Mouse (Mus musculus): ENCODE data around the gene Edc4.
"Not testable (repeated sequence)": the region's sequence is repeated elsewhere in the genome, so short reads cannot be mapped to it uniquely, and the experiment has no call there.

Gene Edc4

DNA sequence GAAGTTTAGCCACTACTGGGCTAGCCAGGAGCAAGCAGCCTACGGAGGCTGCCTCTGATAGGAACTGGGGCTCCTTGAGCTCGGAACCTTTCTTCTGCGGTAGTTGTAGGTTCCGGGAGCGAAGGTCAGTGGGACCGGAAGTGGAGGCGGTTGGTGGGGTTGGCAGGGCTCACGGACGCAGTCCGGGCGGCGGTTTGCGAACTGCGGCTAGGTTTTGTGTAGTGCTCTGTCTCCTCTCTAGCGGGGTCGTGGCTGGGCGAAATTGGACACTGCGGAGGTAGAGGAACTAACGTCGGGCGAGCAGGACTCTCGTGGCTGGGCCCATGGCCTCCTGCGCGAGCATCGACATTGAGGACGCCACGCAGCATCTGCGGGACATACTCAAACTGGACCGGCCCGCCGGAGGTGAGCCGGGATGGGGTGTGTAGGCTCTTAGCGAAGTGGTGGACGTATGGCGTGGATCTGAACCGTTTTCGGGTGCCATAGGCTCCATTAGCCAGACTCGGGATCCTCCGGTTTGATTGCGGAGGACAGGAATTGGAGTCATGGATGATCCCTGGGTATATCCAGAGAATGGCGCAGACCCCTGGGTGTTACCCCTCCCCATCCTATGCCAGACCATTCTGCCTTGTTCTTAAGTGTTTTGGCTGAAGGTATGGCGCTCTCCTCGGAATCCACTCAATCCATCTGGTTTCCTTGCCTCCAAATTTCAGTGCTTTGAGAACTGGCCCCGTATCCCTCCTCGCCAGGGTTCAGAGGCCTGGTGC, at the start of gene Edc4:
Gene Edc4, plus strand, starts transcription at position 128 of the 767 bp plus-strand sequence.
- peak; percentile 78 for DNase-seq (ENCODE audit: low spot score)

GRCm38 (mm10) chr8:105833740-105834139, 46.9 kb upstream of the Edc4 start:
- DNase-seq (ENCODE audit: low spot score), result not testable (repeated sequence)

GRCm38 (mm10) chr8:105835318-105835717, 45.4 kb upstream of the Edc4 start:
- no peak for DNase-seq (ENCODE audit: low spot score)

DNA sequence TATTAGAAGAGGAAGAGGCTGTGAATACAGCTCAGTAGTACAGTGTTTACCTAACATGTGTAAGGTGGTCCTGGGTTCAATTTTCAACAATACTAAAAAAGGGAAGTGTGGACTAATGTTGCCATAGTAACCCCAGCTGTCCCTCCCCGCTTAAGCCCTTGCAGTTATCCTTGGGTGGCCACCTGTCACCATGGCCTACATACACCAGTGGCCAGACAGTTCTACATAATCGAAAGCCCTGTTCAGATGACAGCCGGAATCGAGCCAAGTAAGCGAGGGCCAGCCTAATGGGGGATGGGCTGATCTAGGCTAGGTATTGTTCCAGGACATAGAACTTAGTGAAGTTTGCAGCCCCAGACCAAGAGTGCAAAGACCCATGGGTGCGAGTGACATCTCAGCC, 43.7 kb upstream of the Edc4 start:
- DNase-seq (ENCODE audit: low spot score), result no peak

DNA sequence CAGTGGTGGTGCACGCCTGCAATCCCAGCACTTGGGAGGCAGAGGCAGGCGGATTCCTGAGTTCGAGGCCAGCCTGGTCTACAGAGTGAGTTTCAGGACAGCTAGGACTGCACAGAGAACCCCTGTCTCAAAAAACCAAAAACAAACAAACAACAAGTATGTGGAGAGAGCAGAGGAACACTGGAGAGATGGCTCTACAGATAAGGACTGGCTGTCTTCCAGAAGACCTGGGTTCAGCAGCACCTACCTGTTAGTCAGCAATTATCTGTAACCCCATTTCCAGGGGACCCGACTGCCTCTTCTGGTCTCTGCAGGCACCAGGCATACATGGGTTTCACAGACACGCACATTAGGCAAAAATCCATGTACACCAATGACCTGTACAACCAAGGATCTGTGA, 41.5 kb upstream of the Edc4 start:
- no peak for DNase-seq (ENCODE audit: low spot score)

DNA sequence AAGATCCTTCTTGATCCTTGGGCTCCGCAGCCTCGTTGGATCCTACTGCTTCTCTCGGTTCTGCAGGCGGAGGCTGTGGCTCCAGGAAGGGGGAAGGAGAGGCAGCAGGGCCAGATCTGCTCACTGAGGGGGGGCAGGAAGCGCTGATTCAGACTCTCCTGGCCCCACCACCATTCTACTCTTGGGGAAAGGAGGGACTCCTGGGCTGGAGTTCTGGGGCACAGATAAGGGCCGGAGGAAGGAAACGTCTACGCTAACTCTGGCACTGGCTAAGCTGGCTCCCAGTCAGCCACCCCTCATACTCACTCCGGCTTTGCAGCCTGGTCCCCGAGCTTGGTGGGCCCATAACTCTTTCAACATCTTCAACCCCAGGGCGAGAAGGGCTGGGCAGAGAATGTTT, 34.0 kb upstream of the Edc4 start:
- no peak for DNase-seq (ENCODE audit: low spot score)

DNA sequence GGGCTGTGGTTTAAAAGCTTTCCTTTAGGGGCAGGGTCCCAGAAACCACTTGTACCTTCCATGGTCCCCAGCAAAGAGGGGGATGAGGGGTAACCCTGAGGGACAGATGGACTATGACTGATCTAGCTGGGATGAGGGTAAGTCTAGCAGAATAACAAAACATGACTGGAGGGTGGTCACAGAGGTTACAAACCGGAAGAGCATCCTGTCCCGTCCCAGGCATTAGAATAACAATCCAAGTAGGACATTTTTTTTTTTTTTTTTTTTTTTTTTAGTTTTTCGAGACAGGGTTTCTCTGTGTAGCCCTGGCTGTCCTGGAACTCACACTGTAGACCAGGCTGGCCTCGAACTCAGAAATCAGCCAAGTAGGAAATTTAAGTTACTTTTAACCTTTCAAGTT, 30.7 kb upstream of the Edc4 start:
- no peak for DNase-seq (ENCODE audit: low spot score)

DNA sequence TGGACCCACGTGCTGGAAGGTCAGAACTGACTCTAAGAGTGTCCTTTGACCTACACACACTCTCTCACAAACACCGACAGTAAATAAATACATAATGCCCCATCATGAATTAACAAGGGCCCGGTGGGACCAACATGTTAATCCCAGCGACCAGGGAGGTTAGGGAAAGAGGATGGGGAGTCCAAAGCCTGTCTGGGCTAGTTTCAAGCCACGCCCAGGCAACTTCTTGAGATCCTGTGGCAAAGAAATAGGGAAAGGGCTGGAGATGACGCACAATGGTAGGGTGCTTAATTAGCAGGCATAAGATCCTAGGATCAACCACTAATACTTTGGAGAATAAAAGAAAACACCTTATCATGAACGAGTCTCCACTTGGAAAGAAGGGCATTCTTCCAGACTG, 30.1 kb upstream of the Edc4 start:
- no peak for DNase-seq (ENCODE audit: low spot score)

GRCm38 (mm10) chr8:105851651-105852143, 29.0 kb upstream of the Edc4 start:
- peak; percentile 63 for DNase-seq (ENCODE audit: low spot score)

DNA sequence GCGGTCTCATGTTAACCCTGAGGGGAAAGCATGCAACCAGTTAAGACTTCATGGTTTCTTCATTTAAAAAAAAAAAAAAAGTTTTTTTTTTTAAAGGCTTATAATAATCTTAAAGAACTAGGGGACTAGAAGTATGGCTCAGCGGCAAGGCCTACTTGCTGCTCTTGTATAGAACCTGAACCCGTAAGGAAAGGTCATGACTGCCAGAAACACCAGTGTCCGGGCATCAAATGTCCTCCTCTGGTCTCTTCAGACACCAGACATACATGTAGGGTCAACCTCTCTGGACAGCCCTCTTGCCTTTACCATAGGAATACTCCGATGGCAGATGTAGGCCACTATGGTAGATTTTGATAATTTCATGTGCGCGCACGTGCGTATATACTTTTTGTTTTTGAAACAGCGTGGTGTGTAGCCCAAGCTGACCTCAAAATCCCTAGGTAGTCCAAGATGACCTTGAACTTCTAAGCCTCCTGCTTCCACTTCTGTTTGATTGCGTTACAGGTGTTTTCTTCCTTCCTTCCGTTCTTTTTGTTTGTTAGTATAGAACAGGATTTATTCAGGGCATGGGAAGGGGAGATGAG, 28.4 kb upstream of the Edc4 start:
- no peak for DNase-seq (ENCODE audit: low spot score)

DNA sequence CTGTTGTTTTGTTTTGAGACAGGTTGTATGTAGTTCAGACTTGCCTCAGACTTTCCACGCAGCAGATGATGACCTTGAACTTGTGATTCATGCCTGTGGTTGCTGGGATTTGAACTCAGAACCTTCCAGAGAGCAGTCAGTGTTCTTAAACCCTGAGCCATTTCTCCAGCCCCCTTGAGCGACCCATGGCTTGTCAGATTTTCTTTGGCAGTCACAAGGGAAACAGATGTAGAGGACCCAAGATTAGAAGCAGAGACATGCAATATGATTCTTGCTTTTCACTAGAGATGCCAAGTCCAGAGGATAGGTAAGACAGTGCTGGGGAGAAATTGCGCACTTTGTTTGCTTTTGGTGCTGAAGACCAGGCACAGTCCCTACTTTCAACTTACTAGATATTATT, 27.5 kb upstream of the Edc4 start, which contains the start of gene Cenpt:
Gene Cenpt, minus strand, starts transcription at position 101 of the 400 bp plus-strand sequence.
- DNase-seq (ENCODE audit: low spot score), result no peak

DNA sequence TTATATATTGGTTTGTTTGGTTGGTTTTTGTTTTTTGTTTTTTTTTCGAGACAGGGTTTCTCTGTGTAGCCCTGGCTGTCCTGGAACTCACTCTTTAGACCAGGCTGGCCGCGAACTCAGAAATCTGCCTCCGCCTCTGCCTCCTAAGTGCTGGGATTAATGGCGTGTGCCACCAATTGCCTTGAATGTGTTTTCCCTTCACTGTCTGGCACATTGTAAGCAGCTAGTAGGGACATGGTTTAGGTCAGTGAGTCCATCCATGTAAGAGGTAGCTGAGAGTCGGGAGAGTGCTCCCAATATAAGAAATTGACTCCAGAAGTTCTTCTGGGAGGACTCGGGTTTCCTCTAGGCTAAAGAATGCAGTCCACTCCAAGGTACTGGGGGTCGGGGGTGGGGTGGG, 26.4 kb upstream of the Edc4 start:
- no peak for DNase-seq (ENCODE audit: low spot score)

- peak; percentile 80 for DNase-seq (ENCODE audit: low spot score)
Observed at GRCm38 (mm10) chr8:105854715-105855216, 25.9 kb upstream of the Edc4 start, which contains the start of gene Thap11. Gene Thap11, plus strand, starts transcription at chr8:105855132.

GRCm38 (mm10) chr8:105855248-105856167, 25.2 kb upstream of the Edc4 start:
- peak; percentile 28 for DNase-seq (ENCODE audit: low spot score)

- DNase-seq (ENCODE audit: low spot score), result no peak
Observed at GRCm38 (mm10) chr8:105856168-105856835, 24.4 kb upstream of the Edc4 start.

GRCm38 (mm10) chr8:105858495-105858894, 22.2 kb upstream of the Edc4 start:
- DNase-seq (ENCODE audit: low spot score), result no peak

GRCm38 (mm10) chr8:105859314-105859713, 21.4 kb upstream of the Edc4 start:
- DNase-seq (ENCODE audit: low spot score), result no peak

GRCm38 (mm10) chr8:105860143-105860981, 20.3 kb upstream of the Edc4 start, which contains the start of gene Nutf2:
Gene Nutf2, plus strand, starts transcription at chr8:105860580.
- DNase-seq (ENCODE audit: low spot score), result peak; percentile 75

GRCm38 (mm10) chr8:105861951-105862350, 18.7 kb upstream of the Edc4 start:
- no peak for DNase-seq (ENCODE audit: low spot score)

DNA sequence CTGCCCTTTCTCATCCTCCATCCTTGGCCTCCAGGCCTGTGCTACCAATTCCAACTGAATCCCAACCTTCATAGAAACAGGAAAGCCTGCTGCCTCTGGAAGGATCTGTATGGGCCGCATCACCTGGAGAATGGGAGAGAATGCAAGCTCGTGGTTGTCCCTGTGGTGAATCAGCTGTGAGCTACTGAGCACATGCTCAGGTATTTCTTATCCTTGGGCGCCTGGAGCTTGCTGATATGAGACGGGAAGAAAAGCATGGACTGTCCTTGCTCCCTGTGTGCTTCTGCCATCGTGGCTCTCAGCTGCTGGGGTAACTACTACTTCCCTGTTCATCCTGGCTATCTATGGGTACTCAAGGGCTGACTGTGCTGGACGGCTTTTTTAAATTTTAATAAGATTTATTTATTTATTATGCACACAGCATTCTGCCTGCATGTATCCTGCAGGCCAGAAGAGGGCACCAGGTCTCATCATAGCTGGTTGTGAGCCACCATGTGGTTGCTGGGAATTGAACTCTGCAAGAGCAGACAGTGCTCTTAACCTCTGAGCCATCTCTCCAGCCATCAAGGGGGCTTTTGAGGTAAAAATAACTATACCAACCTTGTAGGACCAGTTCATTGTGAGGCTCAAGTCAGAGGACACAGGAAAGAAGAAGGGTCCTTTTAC, 14.2 kb upstream of the Edc4 start:
- no peak for DNase-seq (ENCODE audit: low spot score)
